Mouse (Mus musculus) kidney, adult 2 months (tissue): ENCODE measurements around the gene Asap3. TPM values are rescaled to one million over a fixed set of nuclear protein-coding genes. Genes with fewer than 3 reads are reported as not detected.

Source experiments
- DNase-seq: peaks from one replicate; pipeline ENCODE4 v3.0.0; 2021
- H3K27ac ChIP-seq: fragments of 200-500 bp; 2 replicates; pipeline ENCODE4 v1.5.1; 2012; ENCODE audit warnings: low read depth, low read length, control low read depth, inconsistent platforms; ENCODE audit not compliant: insufficient read depth
- H3K27me3 ChIP-seq: fragments of 200-500 bp; replicated peaks from 2 replicates; pipeline ENCODE4 v1.6.1; 2012; ENCODE audit warnings: mild to moderate bottlenecking, moderate library complexity, low read length, inconsistent platforms; ENCODE audit not compliant: control insufficient read depth, insufficient read depth
- H3K36me3 ChIP-seq: fragments of 200-500 bp; 2 replicates; pipeline ENCODE4 v1.6.1; 2012; ENCODE audit warnings: mild to moderate bottlenecking, moderate library complexity, low read length, inconsistent platforms; ENCODE audit not compliant: control insufficient read depth, insufficient read depth
- H3K4me1 ChIP-seq: fragments of 200-500 bp; 2 replicates; pipeline ENCODE4 v1.6.1; 2011; ENCODE audit warnings: low read length; ENCODE audit not compliant: control insufficient read depth, insufficient read depth
- H3K4me3 ChIP-seq: fragments of 200-500 bp; 2 replicates; pipeline ENCODE4 v1.5.1; 2011; ENCODE audit warnings: mild to moderate bottlenecking, low read depth, low read length, control low read depth; ENCODE audit not compliant: insufficient read depth
- CTCF ChIP-seq: fragments of 200-500 bp; conservative IDR thresholded peaks from 2 replicates; pipeline ENCODE4 v1.5.1; 2011; ENCODE audit warnings: low read depth, mild to moderate bottlenecking, control low read depth, low read length, moderate library complexity, mixed read lengths; ENCODE audit not compliant: insufficient read depth, insufficient read length
- POLR2A ChIP-seq: fragments of 200-500 bp; IDR thresholded peaks from one replicate; pipeline ENCODE4 v1.6.1; 2011; ENCODE audit warnings: low read depth, low read length, control low read depth
- WGBS: fragments of 180-500 bp; shearing (Covaris S2); methylation state at CpG from one replicate; pipeline ENCODE4 v1.1.7; 2018; 5-methylcytosine and 5-hydroxymethylcytosine counted together
- polyA plus RNA-seq: library from polyadenylated mRNA; depleted of rRNA; stranded (reverse); fragments of >200 nt; gene quantifications from 2 replicates; pipeline ENCODE4 v1.2.3, GENCODE M21; 2012

Gene Asap3
- polyA plus RNA-seq, 1 experiment, result 5.7 TPM

DNA sequence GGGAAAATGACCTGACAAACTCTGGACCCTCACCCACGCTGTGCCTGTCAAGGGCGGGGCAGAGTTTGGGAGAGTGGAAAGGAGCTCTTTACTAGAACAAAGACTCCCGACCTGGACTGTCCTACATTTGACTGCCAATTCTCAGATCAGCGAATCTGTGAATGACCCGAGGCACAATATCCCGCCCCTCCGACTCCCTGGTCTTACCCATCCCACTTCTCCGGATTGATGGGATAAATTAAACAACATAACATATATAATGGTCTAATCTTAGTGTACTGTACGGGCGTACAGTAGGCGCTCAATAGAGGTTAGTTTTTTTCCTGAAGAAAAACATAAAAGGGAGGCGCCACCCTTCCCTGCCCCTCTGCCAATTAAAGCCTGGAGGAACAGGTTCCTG is 34.7 kb upstream of the Asap3 start:
- no peak overlapping the region for H3K27ac ChIP-seq
- no peaks in the 10 kb centered on the region for H3K27me3 ChIP-seq
- H3K36me3 ChIP-seq, result no peaks in the 10 kb centered on the region
- DNase-seq, result no peak
- peaks cover 16% of the 10 kb centered on the region for H3K4me1 ChIP-seq
- H3K4me3 ChIP-seq, result no peak overlapping the region
- TF ChIP-seq CTCF, result no peak
- no peak for TF ChIP-seq POLR2A
- 41% methylated on average over 12 of the region's 12 CpGs for WGBS

DNA sequence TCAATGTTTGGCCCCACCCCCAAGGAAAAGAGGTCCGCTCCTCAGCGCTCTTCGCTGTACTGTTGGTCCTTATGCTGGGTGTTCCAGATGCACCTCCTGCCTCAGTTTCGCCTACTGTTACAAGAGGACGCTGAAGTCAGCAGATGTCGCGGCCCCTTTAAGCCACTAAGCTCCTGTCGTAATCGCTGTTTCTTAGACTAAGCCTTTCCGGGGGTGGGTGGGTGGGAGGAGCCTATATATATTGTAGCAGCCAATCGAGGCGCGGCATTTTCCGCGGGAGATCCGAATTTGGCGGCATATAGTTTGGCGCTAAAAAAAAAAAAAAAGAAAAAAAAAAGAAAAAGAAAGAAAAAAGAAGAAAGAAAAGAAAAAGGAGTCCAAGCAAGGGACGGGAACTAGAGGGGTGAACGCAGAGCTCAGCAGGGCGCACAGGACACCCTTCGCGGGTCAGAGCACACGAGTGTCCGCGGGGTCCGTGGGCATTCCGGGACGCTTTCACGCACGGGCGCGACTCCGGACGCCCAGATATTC is 34.1 kb upstream of the Asap3 start, which contains the start of gene E2f2:
Gene E2f2 (plus strand): TSS at position 384 of the 531 bp plus-strand sequence.
- Histone ChIP-seq H3K4me1 (peaks cover 16% of the 10 kb centered on the region), H3K36me3 (no peaks in the 10 kb centered on the region), H3K4me3 (peak within 1 kb of the TSS; percentile 83), H3K27ac (no peak within 1 kb of the TSS), H3K27me3 (no peaks in the 10 kb centered on the region)
- no peak for TF ChIP-seq CTCF
- TF ChIP-seq POLR2A, result no peak
- peak; percentile 76 for DNase-seq
- under 1% methylated on average over 35 of the region's 35 CpGs for WGBS

DNA sequence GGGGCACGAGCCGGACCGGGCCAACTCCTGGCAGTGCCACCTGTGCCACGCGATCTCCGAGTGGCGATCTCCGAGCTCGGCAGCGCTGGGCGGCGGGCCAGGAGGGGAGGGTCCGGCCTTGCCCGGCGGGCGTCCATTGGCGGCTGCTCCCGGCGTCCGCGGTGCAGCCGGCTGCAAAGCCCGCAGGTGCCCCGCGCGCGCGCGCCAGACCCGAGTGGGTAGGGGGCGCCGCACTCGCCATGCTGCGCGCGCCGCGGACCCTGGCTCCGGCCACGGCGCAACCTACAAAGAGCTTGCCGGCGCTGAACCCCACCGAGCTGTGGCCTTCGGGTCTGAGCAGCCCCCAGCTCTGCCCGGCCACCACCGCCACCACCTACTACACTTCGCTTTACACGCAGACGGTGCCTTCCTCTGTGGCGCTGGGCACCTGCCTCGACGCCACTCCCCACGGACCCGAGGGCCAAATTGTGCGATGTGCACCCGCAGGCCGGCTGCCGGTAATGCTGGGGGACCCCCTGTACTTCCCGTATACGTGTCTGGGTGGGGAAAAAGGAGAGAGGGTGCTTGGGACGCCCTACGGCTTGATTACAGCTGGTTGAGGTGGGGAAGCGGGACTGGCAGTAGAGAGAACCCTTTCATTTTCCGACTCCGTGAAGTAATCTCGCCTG is 33.5 kb upstream of the Asap3 start:
- TF ChIP-seq POLR2A (no peak), CTCF (no peak)
- Histone ChIP-seq H3K36me3 (no peaks in the 10 kb centered on the region), H3K27me3 (no peaks in the 10 kb centered on the region), H3K4me1 (peaks cover 16% of the 10 kb centered on the region), H3K4me3 (peak overlapping the region; percentile 83), H3K27ac (no peak overlapping the region)
- DNase-seq, result peak; percentile 80
- WGBS, result under 1% methylated on average over 67 of the region's 67 CpGs

DNA sequence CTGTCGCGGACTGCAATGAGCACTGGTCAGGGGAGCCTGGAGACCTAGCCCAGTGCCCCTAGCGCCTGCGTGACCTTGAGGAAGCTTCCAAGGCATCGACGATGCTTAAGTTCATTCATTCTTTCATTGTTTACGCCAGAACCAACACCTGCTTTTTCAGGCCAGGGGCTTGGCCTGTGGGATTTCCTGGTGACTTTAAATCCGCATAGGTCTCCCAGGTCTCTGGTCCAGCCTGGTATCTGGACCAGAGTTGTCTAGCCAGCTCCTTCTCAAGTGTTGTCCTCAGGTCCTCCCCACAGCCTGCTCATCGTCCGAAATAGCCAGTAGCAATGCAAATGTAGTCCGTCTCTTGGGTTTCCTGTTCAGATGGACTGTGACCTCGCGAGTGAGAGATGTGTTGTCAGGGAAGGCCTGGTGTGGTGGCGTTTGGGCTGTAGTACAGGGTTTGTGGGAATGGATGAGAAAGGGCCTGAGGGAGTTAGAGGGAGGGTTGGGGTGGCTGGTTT is 32.9 kb upstream of the Asap3 start:
- Histone ChIP-seq H3K27ac (no peak overlapping the region), H3K4me1 (peaks cover 16% of the 10 kb centered on the region), H3K27me3 (no peaks in the 10 kb centered on the region), H3K4me3 (peak overlapping the region; percentile 83), H3K36me3 (no peaks in the 10 kb centered on the region)
- no peak for TF ChIP-seq CTCF
- TF ChIP-seq POLR2A, result no peak
- WGBS, result 21% methylated on average over 14 of the region's 14 CpGs
- no peak for DNase-seq

DNA sequence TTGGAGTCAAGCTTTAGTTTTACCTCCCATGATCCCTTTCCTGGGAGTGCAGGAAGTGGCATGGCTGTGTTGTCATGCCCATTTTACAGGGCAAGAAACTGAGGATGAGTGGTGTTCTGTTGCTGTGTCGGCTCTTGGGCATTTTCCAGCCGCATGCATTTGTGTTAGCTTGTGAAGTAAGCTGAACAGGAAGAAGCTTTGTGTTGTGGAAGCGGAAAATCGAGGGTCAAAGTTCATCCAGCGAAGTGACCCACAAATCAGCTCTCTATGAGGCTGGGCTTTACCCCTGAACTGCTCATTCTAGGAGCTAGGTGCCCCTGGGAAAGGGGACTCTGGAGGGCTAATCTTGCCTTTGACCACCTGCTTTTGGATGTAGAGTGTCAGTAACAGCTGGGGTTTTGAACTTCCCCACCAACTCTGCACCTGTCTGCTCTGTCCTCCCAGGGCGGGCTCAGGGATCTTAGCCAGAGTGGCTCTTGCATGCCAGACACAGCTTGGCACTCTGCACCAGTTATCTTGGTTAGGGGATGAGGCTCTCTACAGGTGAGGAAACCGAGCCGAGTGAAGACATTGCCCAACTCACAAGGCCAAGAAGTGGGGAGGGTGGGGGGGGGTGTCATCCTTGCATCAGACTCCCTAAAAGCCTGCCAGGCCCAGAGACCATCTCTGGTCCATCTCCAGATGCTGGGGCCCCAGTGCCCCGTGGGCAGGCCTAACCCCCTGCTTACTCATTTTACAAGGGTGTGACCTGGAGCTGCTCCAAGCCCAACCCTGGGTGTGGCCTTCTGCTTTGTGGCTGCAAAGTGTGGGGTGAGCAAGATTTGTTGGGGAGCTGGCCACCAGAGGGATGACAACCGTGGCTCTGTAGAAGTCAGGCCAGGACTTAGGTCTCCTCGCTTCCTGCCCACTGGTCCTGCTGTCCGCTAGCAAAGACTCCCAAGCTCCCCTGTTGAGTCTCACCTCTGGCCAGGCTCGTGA is 31.7 kb upstream of the Asap3 start:
- peaks cover 16% of the 10 kb centered on the region for H3K4me1 ChIP-seq
- no peak for TF ChIP-seq CTCF
- no peak for TF ChIP-seq POLR2A
- no peaks in the 10 kb centered on the region for H3K36me3 ChIP-seq
- H3K27ac ChIP-seq, result no peak overlapping the region
- DNase-seq, result no peak
- H3K4me3 ChIP-seq, result no peak overlapping the region
- no peaks in the 10 kb centered on the region for H3K27me3 ChIP-seq
- 72% methylated on average over 13 of the region's 13 CpGs for WGBS

DNA sequence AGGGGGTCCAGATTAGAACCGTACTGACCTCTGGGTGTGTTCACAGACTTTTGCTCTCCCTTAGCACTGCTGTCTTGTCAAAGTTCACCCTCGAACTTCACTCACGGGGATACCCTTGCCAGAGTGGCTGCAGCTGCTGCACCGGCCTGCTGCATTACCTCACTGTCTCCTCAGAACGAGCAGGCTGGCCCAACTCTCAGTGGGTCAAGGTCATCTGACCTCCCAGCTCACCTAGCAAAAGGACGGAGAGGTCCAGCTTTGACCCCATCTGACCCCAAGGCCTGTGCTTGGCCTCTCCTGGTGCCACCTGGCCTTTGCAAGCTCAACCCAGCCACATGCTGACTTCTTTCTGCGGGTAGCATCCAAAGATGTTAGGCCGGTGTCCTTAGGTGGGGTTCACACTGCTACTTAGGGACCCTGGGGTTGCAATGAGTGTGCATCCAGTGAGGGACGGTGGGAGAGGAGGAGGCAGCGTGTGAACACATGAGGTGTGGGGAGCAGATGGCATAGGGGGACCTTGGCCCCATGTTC is 30.1 kb upstream of the Asap3 start:
- WGBS, result 76% methylated on average over 10 of the region's 10 CpGs
- TF ChIP-seq POLR2A (no peak), CTCF (no peak)
- Histone ChIP-seq H3K27me3 (no peaks in the 10 kb centered on the region), H3K27ac (no peak overlapping the region), H3K4me1 (peaks cover 15% of the 10 kb centered on the region; the same call in 1 of the 2 replicates), H3K36me3 (no peaks in the 10 kb centered on the region), H3K4me3 (no peak overlapping the region)
- DNase-seq, result no peak

DNA sequence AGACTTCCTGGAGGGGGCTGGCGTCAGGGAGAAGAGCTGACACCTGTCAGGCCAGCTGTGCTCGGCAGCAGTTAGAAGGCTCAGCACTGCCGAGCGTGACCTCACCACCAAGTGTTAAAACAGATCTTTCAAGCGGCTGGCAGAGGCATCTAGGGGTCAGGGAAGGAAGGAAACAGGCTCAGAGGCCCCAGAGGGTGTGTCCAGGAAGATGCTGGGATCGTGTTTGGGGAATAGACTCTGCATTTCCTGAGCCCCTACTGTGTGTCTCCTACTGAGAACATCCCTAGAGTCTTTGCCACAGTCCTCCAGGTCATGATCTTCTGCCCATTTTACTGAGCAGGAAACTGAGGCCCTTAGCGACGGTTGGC is 28.9 kb upstream of the Asap3 start:
- Histone ChIP-seq H3K27ac (no peak overlapping the region), H3K4me3 (no peak overlapping the region), H3K27me3 (no peaks in the 10 kb centered on the region), H3K36me3 (no peaks in the 10 kb centered on the region), H3K4me1 (peaks cover 16% of the 10 kb centered on the region; the same call in 1 of the 2 replicates)
- WGBS, result 41% methylated on average over 8 of the region's 8 CpGs
- peak; percentile 69 for DNase-seq
- no peak for TF ChIP-seq CTCF
- TF ChIP-seq POLR2A, result no peak
